Mouse (Mus musculus) liver, embryonic 16.5 days (tissue): ENCODE measurements around the gene Hmcn1. TPM values are rescaled to one million over a fixed set of nuclear protein-coding genes. Genes with fewer than 3 reads are reported as not detected.

ENCODE experiments used
- ATAC-seq: fragments of 200-750 bp; cut with Nextera tagmentation; 2 replicates; pipeline ENCODE4 v1.8.0; 2017; ENCODE audit warnings: low read depth, mild to moderate bottlenecking, moderate number of reproducible peaks, moderate library complexity
- H3K27ac ChIP-seq: fragments of 300-500 bp; sonication (generic); 2 replicates; pipeline ENCODE4 v1.5.1; 2014; ENCODE audit warnings: mild to moderate bottlenecking, low read length
- H3K27me3 ChIP-seq: fragments of 300-500 bp; sonication (generic); 2 replicates; pipeline ENCODE4 v1.6.1; 2014; ENCODE audit warnings: low read depth, low read length, mixed read lengths; ENCODE audit not compliant: control insufficient read depth, insufficient read depth
- H3K36me3 ChIP-seq: fragments of 300-500 bp; sonication (generic); 2 replicates; pipeline ENCODE4 v1.6.1; 2014; ENCODE audit warnings: mild to moderate bottlenecking; ENCODE audit not compliant: control insufficient read depth, insufficient read depth
- H3K4me1 ChIP-seq: fragments of 300-500 bp; sonication (generic); 2 replicates; pipeline ENCODE4 v1.6.1; 2014; ENCODE audit warnings: low read depth, low read length, mixed read lengths; ENCODE audit not compliant: control insufficient read depth
- H3K4me2 ChIP-seq: fragments of 300-500 bp; sonication (generic); 2 replicates; pipeline ENCODE4 v1.6.1; 2014; ENCODE audit warnings: low read depth, low read length, mixed read lengths
- H3K4me3 ChIP-seq: fragments of 300-500 bp; sonication (generic); 2 replicates; pipeline ENCODE4 v1.5.1; 2014; ENCODE audit warnings: low read depth, mild to moderate bottlenecking, low read length
- H3K9ac ChIP-seq: fragments of 300-500 bp; sonication (generic); 2 replicates; pipeline ENCODE4 v1.6.1; 2014; ENCODE audit warnings: low read depth, low read length
- H3K9me3 ChIP-seq: fragments of 300-500 bp; sonication (generic); replicated peaks from 2 replicates; pipeline ENCODE4 v1.6.1; 2016; ENCODE audit warnings: low read length; ENCODE audit not compliant: control insufficient read depth
- WGBS: fragments of 180-500 bp; shearing (Covaris S2); extraction: QIAGEN DNeasy Blood & Tissue Kit; methylation state at CpG from one replicate; pipeline ENCODE4 v1.1.7; 2014; ENCODE audit not compliant: insufficient replicate concordance; 5-methylcytosine and 5-hydroxymethylcytosine counted together
- polyA plus RNA-seq: library from polyadenylated mRNA; unstranded; fragments of >200 nt; fragmentation: Nextera tagmentation; extraction: Ambion mirVana; gene quantifications from 2 replicates; pipeline ENCODE4 v1.2.1, GENCODE M21; 2015

The Hmcn1 gene
- polyA plus RNA-seq, 1 experiment from 2014 or later = 2.0 TPM

DNA sequence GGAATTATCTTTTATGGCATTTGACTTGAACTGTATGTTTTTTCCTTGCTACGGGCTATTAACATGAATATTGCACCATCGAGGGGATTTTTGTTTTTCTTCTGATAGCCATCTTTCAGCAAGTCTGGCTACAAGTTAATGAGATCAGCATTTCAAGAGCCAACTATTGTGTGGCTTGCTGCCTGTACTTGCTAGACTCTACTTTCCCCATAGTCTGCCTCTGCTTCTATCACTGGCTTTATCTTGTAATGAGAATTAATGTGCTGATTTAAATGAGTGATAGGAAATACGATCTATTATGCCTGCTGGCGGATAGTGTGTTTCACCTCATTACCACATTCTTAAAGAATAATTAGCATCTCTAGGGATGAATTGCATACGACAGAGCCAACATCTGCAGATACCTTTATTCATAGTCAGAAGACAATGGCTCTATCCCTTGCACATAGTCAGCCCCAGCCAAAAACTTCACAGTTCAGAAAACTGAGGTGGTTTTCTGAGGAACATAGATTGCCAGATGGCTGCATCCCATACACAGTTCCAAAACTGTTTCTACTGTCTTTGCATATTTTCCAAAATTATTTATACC lies 33.7 kb downstream of the Hmcn1 start:
- H3K9me3 ChIP-seq = no peaks in the 10 kb centered on the region
- H3K27me3 ChIP-seq = no peaks in the 10 kb centered on the region
- no peak for ATAC-seq
- no peak overlapping the region for H3K4me2 ChIP-seq
- no peaks in the 10 kb centered on the region for H3K36me3 ChIP-seq
- H3K4me3 ChIP-seq = no peak overlapping the region
- H3K4me1 ChIP-seq = no peaks in the 10 kb centered on the region
- no peak overlapping the region for H3K27ac ChIP-seq
- H3K9ac ChIP-seq = no peak overlapping the region
- 59% methylated on average over 5 of the region's 5 CpGs for WGBS

DNA sequence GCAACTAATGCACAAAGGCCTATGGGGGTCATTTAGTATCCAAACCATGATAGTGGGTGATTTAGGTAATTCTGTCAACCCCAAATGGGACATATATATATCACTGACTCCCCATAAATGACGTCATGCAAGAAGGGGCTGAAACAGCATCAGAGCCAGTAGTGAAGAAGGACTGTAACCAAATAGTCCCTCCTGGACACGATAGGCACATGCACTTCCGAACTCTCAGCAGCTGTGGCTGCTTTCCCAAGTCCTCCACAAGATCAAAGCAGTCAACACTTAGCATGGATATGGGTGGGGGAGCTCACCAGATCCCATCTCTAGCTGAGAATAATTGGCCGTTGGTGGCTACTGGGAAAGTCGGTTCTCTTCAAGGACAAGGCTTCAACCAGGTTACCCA lies 42.2 kb downstream of the Hmcn1 start:
- H3K36me3 ChIP-seq = no peaks in the 10 kb centered on the region
- H3K9me3 ChIP-seq = no peaks in the 10 kb centered on the region
- no peaks in the 10 kb centered on the region for H3K27me3 ChIP-seq
- H3K27ac ChIP-seq = no peak overlapping the region
- 69% methylated on average over 5 of the region's 5 CpGs for WGBS
- no peak overlapping the region for H3K4me3 ChIP-seq
- H3K4me1 ChIP-seq = no peaks in the 10 kb centered on the region
- H3K9ac ChIP-seq = no peak overlapping the region
- ATAC-seq = no peak
- H3K4me2 ChIP-seq = no peak overlapping the region

DNA sequence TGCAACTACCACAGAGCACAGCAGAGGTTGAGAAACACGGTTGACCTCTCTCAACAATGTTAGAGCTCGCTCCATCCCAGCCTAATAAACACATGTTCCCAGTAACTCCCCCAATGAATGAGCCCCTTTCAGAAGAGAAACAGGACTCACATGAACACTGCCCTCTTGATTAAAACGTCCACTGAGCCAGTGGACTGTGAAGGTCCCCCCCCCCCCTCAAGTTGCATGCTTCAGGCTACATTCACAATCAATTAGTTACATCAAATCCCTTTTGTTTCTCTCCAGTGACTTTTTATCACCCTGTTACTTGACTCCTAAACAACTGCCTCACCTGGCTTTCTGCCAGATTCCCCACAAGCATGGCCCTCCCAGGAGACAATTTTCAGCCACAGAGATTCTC lies 43.2 kb downstream of the Hmcn1 start:
- H3K27me3 ChIP-seq = no peaks in the 10 kb centered on the region
- no peak for ATAC-seq
- H3K9ac ChIP-seq = no peak overlapping the region
- no peak overlapping the region for H3K4me3 ChIP-seq
- H3K4me1 ChIP-seq = no peaks in the 10 kb centered on the region
- no peak overlapping the region for H3K4me2 ChIP-seq
- no peak overlapping the region for H3K27ac ChIP-seq
- no peaks in the 10 kb centered on the region for H3K9me3 ChIP-seq
- no peaks in the 10 kb centered on the region for H3K36me3 ChIP-seq
- WGBS = 48% methylated on average over 3 of the region's 3 CpGs

DNA sequence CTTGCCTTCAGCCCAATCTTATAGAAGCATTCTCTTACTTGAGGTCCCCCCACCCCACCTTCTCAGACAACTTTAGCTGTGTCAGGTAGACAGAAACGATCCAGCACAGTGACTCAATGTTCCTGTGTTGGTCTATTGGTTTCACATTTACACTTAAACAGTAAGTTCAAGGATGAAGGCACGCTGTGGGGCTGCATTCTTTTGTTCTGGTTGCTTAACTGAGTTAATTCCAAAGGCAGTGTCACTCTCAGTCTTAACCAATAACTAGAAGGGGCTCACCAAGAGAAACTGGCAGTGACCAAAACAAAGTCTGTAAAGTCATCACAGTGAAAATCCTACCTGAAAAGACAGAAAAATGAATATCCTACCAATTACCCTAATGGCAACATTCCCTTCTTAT lies 44.3 kb downstream of the Hmcn1 start:
- no peak for ATAC-seq
- H3K9me3 ChIP-seq = no peaks in the 10 kb centered on the region
- no peaks in the 10 kb centered on the region for H3K4me1 ChIP-seq
- no peak overlapping the region for H3K27ac ChIP-seq
- H3K4me3 ChIP-seq = no peak overlapping the region
- WGBS = 44% methylated on average over 2 of the region's 2 CpGs
- no peaks in the 10 kb centered on the region for H3K27me3 ChIP-seq
- no peak overlapping the region for H3K9ac ChIP-seq
- no peaks in the 10 kb centered on the region for H3K36me3 ChIP-seq
- H3K4me2 ChIP-seq = no peak overlapping the region

DNA sequence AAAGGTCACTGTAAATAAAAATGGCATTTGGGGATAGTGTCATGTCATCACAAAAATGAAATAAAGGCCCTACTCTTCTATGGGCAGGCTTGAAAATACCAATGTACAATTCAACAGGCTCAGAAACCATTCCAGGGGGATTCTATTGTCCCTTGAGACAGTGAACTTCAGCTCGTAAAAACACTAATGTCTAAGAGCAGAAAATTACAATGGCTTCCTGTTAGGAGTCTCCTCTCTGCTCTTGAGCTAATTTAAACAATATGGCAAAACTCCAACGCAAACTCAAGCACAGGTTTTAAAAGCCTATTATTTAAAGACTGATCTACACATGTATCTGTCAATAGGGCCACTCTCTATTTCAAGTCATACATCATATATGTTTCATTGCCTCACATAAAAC lies 49.6 kb downstream of the Hmcn1 start:
- H3K27me3 ChIP-seq = no peaks in the 10 kb centered on the region
- no peaks in the 10 kb centered on the region for H3K9me3 ChIP-seq
- H3K4me2 ChIP-seq = no peak overlapping the region
- no peak for ATAC-seq
- no peak overlapping the region for H3K27ac ChIP-seq
- no peak overlapping the region for H3K4me3 ChIP-seq
- no peak overlapping the region for H3K9ac ChIP-seq
- H3K36me3 ChIP-seq = no peaks in the 10 kb centered on the region
- 40% methylated on average over 2 of the region's 2 CpGs for WGBS
- H3K4me1 ChIP-seq = no peaks in the 10 kb centered on the region

DNA sequence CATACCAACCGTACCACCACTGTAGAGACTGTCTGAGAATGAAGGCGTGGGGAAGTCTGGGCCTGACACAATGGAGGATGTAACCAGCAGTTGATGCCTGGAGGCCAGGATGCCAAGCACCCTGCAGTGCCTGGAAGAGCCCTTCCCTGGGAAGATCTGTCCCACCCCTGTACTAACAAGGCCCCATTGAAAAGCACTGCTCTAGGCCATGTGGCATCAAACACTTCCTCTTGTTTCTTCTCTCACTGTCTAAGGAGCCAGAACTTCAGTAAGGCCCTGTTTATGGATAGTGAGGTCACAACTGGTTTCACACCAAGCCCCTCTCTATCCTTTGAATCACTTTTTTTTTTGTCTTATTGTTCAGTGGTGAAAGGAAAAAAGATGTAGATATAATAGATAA lies 51.1 kb downstream of the Hmcn1 start:
- H3K27me3 ChIP-seq = no peaks in the 10 kb centered on the region
- H3K9ac ChIP-seq = no peak overlapping the region
- H3K9me3 ChIP-seq = no peaks in the 10 kb centered on the region
- H3K27ac ChIP-seq = no peak overlapping the region
- H3K4me1 ChIP-seq = no peaks in the 10 kb centered on the region
- H3K36me3 ChIP-seq = no peaks in the 10 kb centered on the region
- 59% methylated on average over 2 of the region's 2 CpGs for WGBS
- no peak overlapping the region for H3K4me3 ChIP-seq
- ATAC-seq = no peak
- H3K4me2 ChIP-seq = no peak overlapping the region

DNA sequence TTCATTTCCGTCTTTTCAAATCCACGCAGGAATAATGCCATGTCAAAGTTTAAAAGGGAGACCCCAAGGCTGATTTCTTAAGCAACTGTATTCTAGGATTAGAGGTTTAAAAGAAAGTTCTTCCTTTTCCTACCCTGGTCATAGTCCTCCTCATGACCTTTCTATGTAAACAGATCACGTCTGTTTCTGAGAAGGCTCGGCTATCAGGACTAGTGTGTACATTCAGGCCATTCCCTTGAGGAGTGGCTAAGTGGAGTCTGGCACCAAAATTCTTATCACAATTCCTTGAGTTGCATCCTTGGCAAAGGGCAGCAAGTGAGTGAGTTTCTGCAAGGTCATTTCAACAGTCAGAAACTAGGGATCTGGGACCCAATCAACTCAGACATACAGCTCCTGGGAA lies 56.4 kb downstream of the Hmcn1 start:
- no peak overlapping the region for H3K27ac ChIP-seq
- H3K9ac ChIP-seq = no peak overlapping the region
- no peak for ATAC-seq
- no peak overlapping the region for H3K4me3 ChIP-seq
- H3K4me2 ChIP-seq = no peak overlapping the region
- no peaks in the 10 kb centered on the region for H3K9me3 ChIP-seq
- WGBS = 51% methylated on average over 4 of the region's 4 CpGs
- H3K4me1 ChIP-seq = no peaks in the 10 kb centered on the region
- no peaks in the 10 kb centered on the region for H3K36me3 ChIP-seq
- no peaks in the 10 kb centered on the region for H3K27me3 ChIP-seq

DNA sequence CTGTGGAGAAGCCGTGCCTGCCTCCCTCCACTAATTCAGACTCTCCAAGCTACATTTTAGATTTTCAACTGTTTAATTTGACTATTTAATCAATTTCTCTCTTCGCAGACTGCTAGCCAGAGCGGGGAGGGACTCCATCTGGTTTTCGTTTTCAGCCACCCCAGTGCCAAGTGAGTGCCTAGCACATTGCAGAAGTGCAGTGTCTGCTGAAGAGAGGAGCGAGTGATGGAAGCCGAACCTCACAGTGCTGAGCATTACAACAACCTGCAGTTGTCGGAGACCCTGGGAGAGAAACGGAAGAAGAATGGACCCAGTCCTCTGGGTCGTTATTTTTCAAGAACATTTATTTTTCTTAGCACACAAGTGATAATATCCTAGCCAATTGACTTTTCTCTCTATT lies 59.6 kb downstream of the Hmcn1 start:
- Histone ChIP-seq H3K36me3 (no peaks in the 10 kb centered on the region), H3K9ac (no peak overlapping the region), H3K27ac (no peak overlapping the region), H3K4me2 (no peak overlapping the region), H3K4me1 (no peaks in the 10 kb centered on the region), H3K4me3 (no peak overlapping the region), H3K27me3 (no peaks in the 10 kb centered on the region), H3K9me3 (no peaks in the 10 kb centered on the region)
- WGBS = 56% methylated on average over 9 of the region's 9 CpGs
- ATAC-seq = no peak

DNA sequence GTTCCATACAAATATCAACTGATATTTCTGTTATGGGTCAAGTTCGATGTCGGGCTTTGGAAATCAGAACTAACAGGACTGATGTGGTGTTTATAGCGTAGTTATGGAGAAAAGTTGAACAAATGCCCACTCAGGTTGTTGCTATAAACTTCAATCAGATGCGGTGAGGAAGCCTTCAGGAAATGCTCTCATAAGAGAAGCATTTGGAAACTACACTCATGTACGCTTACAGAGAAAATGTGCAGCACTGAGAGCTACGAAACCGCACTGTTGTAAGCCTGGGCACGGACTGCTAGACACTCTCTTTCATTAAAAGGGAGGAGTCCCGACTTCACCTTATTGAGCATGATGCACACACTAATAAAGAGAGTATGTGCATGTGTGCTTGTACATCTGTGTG lies 72.4 kb downstream of the Hmcn1 start:
- H3K9me3 ChIP-seq = no peaks in the 10 kb centered on the region
- H3K4me3 ChIP-seq = no peak overlapping the region
- H3K36me3 ChIP-seq = no peaks in the 10 kb centered on the region
- H3K9ac ChIP-seq = no peak overlapping the region
- no peaks in the 10 kb centered on the region for H3K4me1 ChIP-seq
- 61% methylated on average over 9 of the region's 9 CpGs for WGBS
- H3K27ac ChIP-seq = no peak overlapping the region
- H3K4me2 ChIP-seq = no peak overlapping the region
- H3K27me3 ChIP-seq = no peaks in the 10 kb centered on the region
- no peak for ATAC-seq
